Mouse (Mus musculus): ENCODE data around the gene Car5a. TPM values are rescaled to one million over a fixed set of nuclear protein-coding genes. Genes with fewer than 3 reads are reported as not detected.

Gene Car5a
- 0.35 and 0.79 TPM in 2 replicates for polyA plus RNA-seq (2015; fragmentation: Nextera tagmentation; extraction: Ambion mirVana)

DNA sequence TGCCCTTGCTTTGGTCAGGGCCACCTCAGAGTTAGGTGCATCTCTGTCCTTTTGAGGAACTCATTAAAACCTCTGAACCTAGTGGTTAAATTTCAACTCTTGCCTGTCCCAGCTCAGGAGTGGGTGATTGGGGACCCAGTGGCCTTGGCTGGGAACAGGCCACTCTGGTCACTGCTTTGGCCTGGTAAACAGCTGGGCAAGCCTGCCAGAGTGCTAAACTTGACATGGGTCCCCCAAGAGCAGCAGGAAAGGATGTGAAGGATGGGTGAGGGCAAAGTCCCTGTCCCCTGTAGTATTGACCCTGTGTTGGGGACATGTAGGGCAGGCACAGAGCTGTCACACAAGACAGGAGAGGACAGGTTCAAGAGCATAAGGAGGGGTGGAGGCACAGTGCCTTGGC lies at the start of gene Car5a:
Car5a (minus strand) TSS at position 74 of the 400 bp plus-strand sequence.

DNA sequence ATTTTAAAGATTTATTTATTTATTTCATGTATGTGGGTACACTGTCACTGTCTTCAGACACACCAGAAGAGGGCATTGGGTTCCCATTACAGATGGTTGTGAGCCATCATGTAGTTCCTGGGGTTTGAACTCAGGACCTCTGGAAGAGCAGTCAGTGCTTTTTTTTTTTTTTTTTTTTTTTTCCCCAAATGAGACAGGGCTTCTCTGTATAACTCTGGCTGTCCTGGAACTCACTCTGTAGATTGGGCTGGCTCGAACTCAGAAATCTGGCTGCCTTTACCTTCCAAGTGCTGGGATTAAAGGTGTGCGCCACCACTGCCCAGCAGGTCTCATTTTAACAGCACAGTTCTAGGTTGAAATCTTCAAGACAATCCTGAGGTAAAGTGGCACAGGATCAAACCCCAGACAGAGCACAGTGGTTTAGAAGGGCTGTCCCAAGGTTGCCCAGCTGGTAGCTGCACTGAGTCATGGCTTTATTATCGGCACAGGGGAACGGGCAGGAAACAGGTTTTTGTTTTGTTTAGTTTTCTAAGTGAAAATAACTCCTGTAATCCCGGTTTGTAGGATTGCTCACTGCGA lies 4.6 kb upstream of the Car5a start, which contains the start of gene Banp:
Banp (plus strand) TSS at position 529 of the 579 bp plus-strand sequence.

DNA sequence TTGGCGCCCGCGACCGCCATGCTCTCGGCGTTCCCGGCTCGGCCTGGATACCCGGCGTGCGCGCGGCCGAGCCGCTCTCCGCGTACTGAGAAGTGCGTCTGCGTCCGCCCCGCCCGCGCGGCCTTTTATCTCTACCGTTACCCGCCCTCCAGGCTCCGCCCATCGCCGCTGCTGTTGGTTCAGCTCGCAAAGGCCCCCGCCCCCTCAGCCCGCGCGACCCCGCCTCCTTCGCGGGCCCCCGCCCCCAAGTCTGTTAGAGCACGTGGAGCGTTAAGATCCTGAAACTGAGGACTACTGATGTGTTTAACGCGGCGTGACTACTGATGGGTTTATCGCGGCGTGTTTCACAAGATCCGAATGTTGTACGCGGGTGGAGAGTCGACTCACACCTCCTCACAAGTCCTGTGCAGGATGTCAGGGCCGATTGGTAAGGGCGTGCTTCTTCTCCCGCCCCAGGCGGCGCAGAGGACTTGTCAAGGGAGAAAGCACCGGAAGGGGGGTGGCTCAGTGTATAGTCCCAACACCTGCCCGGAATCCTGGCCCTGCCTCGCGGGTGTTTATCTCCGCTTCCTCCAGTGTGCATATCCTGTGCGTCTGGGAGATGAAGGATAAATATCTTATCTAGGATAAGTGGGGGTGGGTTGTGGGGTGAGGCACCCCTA lies 37.0 kb downstream of the Car5a start, which contains the start of gene Slc7a5:
Slc7a5 (minus strand) TSS at position 108 of the 662 bp plus-strand sequence.

Small RNA genes lying within 50 kb of the gene (microRNA-seq; reads per million reads assigned to microRNA genes)
- gene Mir7237 (ENCODE audit: borderline replicate concordance, insufficient number of aligned reads): 1.1 reads per million

Other genes with a start within 250 kb of the Car5a start
- gene Jph3, start 215.3 kb downstream of the Car5a start, polyA plus RNA-seq (2015; fragmentation: Nextera tagmentation; extraction: Ambion mirVana): 7.0 and 16.0 TPM in 2 replicates
- 13.1 and 17.2 TPM in 2 replicates for gene Klhdc4, start 115.3 kb downstream of the Car5a start, polyA plus RNA-seq (2015; fragmentation: Nextera tagmentation; extraction: Ambion mirVana)
- 17.1 and 23.3 TPM in 2 replicates for gene Slc7a5, start 37.2 kb downstream of the Car5a start, polyA plus RNA-seq (2015; fragmentation: Nextera tagmentation; extraction: Ambion mirVana)
- 11.7 and 14.0 TPM in 2 replicates for gene Banp, start 4.8 kb upstream of the Car5a start, polyA plus RNA-seq (2015; fragmentation: Nextera tagmentation; extraction: Ambion mirVana)

Data from adrenal gland, postnatal 0 days (tissue).